Mouse (Mus musculus) neural tube, embryonic 15.5 days (tissue): Measurements from ENCODE around the gene Psmb7. TPM values are rescaled to one million over a fixed set of nuclear protein-coding genes. Genes with fewer than 3 reads are reported as not detected.

ENCODE experiments used
- ATAC-seq: fragments of 200-750 bp; cut with Nextera tagmentation; 2 replicates; pipeline ENCODE4 v1.8.0; 2017; ENCODE audit warnings: mild to moderate bottlenecking, moderate TSS enrichment, moderate library complexity; ENCODE audit not compliant: low FRiP score
- H3K27ac ChIP-seq: fragments of 300-500 bp; sonication (generic); replicated peaks from 2 replicates; pipeline ENCODE4 v1.5.1; 2015; ENCODE audit warnings: mild to moderate bottlenecking, inconsistent platforms
- H3K27me3 ChIP-seq: fragments of 300-500 bp; sonication (generic); replicated peaks from 2 replicates; pipeline ENCODE4 v1.6.1; 2015; ENCODE audit warnings: inconsistent platforms
- H3K36me3 ChIP-seq: fragments of 300-500 bp; sonication (generic); 2 replicates; pipeline ENCODE4 v1.6.1; 2015; ENCODE audit warnings: inconsistent platforms
- H3K4me1 ChIP-seq: fragments of 300-500 bp; sonication (generic); 2 replicates; pipeline ENCODE4 v1.6.1; 2015; ENCODE audit warnings: inconsistent platforms
- H3K4me2 ChIP-seq: fragments of 300-500 bp; sonication (generic); 2 replicates; pipeline ENCODE4 v1.6.1; 2015; ENCODE audit warnings: inconsistent platforms, mild to moderate bottlenecking, moderate library complexity
- H3K4me3 ChIP-seq: fragments of 300-500 bp; sonication (generic); replicated peaks from 2 replicates; pipeline ENCODE4 v1.5.1; 2015; ENCODE audit warnings: mild to moderate bottlenecking, inconsistent platforms
- H3K9ac ChIP-seq: fragments of 300-500 bp; sonication (generic); replicated peaks from 2 replicates; pipeline ENCODE4 v1.6.1; 2015; ENCODE audit warnings: mild to moderate bottlenecking, inconsistent platforms
- H3K9me3 ChIP-seq: fragments of 300-500 bp; sonication (generic); replicated peaks from 2 replicates; pipeline ENCODE4 v1.6.1; 2016; ENCODE audit warnings: inconsistent platforms
- WGBS: fragments of 180-500 bp; shearing (Covaris S2); methylation state at CpG from one replicate; pipeline ENCODE4 v1.1.7; 2015; ENCODE audit warnings: mixed read lengths; 5-methylcytosine and 5-hydroxymethylcytosine counted together
- microRNA-seq: library from miRNA; unstranded; fragments of <30 nt; microRNA quantifications from one replicate; pipeline ENCODE4, GENCODE M21; 2017
- polyA plus RNA-seq: library from polyadenylated mRNA; unstranded; fragments of >200 nt; fragmentation: Nextera tagmentation; extraction: Ambion mirVana; gene quantifications from 2 replicates; pipeline ENCODE4 v1.2.1, GENCODE M21; 2015

Gene Psmb7
- polyA plus RNA-seq, 1 experiment from 2014 or later, result 283 TPM

DNA sequence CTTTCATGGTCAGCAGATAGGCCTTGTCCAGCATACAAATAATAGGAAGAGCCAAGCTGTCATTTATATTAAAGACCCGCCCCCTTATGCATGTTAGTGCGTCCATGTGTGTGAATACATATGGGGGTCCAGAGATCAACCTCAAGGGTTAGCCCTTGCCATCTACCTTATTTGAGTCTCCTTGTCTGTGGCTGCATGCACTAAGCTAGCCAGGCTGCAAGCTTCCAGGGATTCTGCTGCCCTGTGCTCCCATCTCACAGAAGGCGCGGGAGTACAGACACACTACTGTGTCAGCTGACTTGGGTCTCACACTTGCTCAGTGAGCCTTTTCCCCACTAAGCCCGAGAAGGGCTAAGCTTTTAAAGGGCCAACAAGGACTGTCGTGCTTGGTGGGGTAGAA lies 103.2 kb downstream of the Psmb7 start:
- Histone ChIP-seq H3K4me3 (no peak overlapping the region), H3K4me1 (peaks cover 37% of the 10 kb centered on the region), H3K27ac (no peak overlapping the region), H3K27me3 (no peaks in the 10 kb centered on the region), H3K9ac (no peak overlapping the region; the same call in 1 of the 2 replicates), H3K36me3 (no peaks in the 10 kb centered on the region), H3K9me3 (no peaks in the 10 kb centered on the region), H3K4me2 (no peak overlapping the region)
- WGBS, result 85% methylated on average over 6 of the region's 6 CpGs
- ATAC-seq, result no peak

DNA sequence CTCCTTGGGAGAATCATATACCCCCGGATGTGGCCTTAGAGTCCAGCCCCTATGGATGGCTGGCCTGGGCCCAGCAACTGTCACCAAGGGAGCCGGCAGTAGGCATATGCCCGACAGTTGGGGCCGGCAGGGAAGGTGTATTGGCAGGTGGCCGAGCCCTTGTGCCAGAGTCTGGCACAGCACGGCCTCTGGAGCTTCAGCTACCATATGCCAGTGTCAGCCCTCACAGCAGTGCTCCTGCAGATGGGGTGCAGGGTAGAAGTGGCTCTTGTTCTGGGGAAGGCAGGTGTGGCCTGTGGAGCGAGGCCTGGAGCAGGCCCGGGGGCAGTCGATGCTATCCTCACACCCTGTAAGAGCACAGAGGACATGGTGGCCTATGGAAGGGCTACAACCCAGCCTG lies 104.2 kb downstream of the Psmb7 start:
- Histone ChIP-seq H3K9me3 (no peaks in the 10 kb centered on the region), H3K36me3 (no peaks in the 10 kb centered on the region), H3K4me1 (peaks cover 44% of the 10 kb centered on the region), H3K27ac (no peak overlapping the region), H3K9ac (no peak overlapping the region), H3K4me2 (no peak overlapping the region), H3K4me3 (no peak overlapping the region), H3K27me3 (no peaks in the 10 kb centered on the region)
- 59% methylated on average over 9 of the region's 9 CpGs for WGBS
- no peak for ATAC-seq

Small RNA genes lying within 50 kb of the gene (microRNA-seq; reads per million reads assigned to microRNA genes)
- gene Gm27634, result not detected

Other genes starting within 250 kb of the Psmb7 start
- gene Nek6, start 132.4 kb downstream of the Psmb7 start, polyA plus RNA-seq, result 51.0 and 57.5 TPM in 2 replicates
- gene Nr5a1, start 70.5 kb upstream of the Psmb7 start, polyA plus RNA-seq, result 0.05 and 0.10 TPM in 2 replicates